Mouse (Mus musculus) thymus, postnatal 36 days (tissue): Measurements from ENCODE around the gene Mup5.
"Not testable (repeated sequence)": the region's sequence is repeated elsewhere in the genome, so short reads cannot be mapped to it uniquely, and the experiment has no call there.

Source experiments
- DNase-seq, 2 experiments: peaks; one replicate each; pipeline ENCODE4 v3.0.0; 2022; ENCODE audit warnings: mixed read lengths in 2 of 2

Mup5 gene

GRCm38 (mm10) chr4:61834952-61835708 is at the start of gene Mup5:
Mup5 (minus strand) TSS chr4:61835233.
- DNase-seq = no peak

GRCm38 (mm10) chr4:61858160-61858559 is 23.1 kb upstream of the Mup5 start:
- no peak for DNase-seq

GRCm38 (mm10) chr4:61855831-61856698 is 21.0 kb upstream of the Mup5 start:
- DNase-seq = no peak

GRCm38 (mm10) chr4:61855344-61855743 is 20.3 kb upstream of the Mup5 start:
- no peak for DNase-seq

- DNase-seq = no peak
Measured at GRCm38 (mm10) chr4:61844758-61845455, 9.9 kb upstream of the Mup5 start.

- no peak for DNase-seq
Measured at GRCm38 (mm10) chr4:61829211-61829610, 5.8 kb downstream of the Mup5 start.

GRCm38 (mm10) chr4:61823185-61823584 is 11.8 kb downstream of the Mup5 start:
- DNase-seq = no peak

- DNase-seq = not testable (repeated sequence)
Measured at GRCm38 (mm10) chr4:61822541-61822940, 12.5 kb downstream of the Mup5 start.

GRCm38 (mm10) chr4:61815602-61816001 is 19.4 kb downstream of the Mup5 start:
- no peak for DNase-seq

GRCm38 (mm10) chr4:61813435-61813834 is 21.6 kb downstream of the Mup5 start:
- DNase-seq = no peak

- DNase-seq = not testable (repeated sequence)
Measured at GRCm38 (mm10) chr4:61811193-61811592, 23.8 kb downstream of the Mup5 start.

GRCm38 (mm10) chr4:61808926-61809325 is 26.1 kb downstream of the Mup5 start:
- DNase-seq = not testable (repeated sequence)

- not testable (repeated sequence) for DNase-seq
Measured at GRCm38 (mm10) chr4:61789699-61790098, 45.3 kb downstream of the Mup5 start.

GRCm38 (mm10) chr4:61784231-61784630 is 50.8 kb downstream of the Mup5 start:
- DNase-seq = not testable (repeated sequence)

- not testable (repeated sequence) for DNase-seq
Measured at GRCm38 (mm10) chr4:61782169-61782568, 52.9 kb downstream of the Mup5 start, which contains the start of gene Mup19. Mup19 (minus strand) TSS chr4:61782269.
